Mouse (Mus musculus) urinary bladder, postnatal 10 days (tissue): ENCODE data around the gene Cdkn2aipnl.
A peak's percentile ranks its signal among the peaks of the same experiment; 100 is the strongest.

Experiments
- DNase-seq: peaks from one replicate; pipeline ENCODE4 v3.0.0; 2022; ENCODE audit warnings: low spot score

Cdkn2aipnl gene

DNA sequence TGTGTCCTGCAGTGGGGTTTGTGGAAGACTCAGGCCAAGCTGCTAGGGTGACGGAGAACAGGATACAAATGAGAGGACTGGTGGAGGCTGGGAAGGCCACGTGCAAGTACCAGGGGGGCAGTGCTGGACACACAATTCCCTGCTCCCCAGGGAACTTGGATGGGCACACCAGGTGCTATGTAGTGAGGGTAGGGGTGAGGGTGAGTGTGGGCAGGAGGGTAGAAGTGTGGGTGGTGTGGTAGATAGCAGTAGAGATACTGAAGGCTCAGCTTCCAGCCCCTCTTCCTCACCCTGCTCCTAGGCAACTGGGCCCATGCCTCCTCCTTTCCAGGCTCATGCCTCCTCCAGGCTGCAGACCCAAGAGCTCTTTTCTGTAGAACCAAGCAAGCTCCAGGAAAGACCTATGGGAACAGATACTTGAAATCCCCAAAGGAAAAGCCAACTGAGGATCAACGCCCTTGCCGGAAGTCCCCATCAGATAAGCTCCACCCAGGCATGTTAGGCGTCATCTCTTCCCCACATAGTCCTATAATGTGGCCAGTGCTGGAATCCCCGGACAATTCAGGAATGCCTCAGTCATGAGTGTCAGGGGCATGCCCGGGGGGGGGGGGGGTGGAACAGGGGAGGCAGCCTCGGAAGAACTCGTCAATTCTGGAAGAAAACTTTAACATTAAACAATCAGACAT is 18.2 kb upstream of the Cdkn2aipnl start:
- DNase-seq = no peak

- DNase-seq = no peak
Observed at GRCm38 (mm10) chr11:51949919-51950318, 17.5 kb upstream of the Cdkn2aipnl start.

- no peak for DNase-seq
Observed at GRCm38 (mm10) chr11:51951861-51952420, 15.5 kb upstream of the Cdkn2aipnl start.

- DNase-seq = no peak
Observed at GRCm38 (mm10) chr11:51956112-51956511, 11.3 kb upstream of the Cdkn2aipnl start.

GRCm38 (mm10) chr11:51957760-51958159 is 9.7 kb upstream of the Cdkn2aipnl start:
- DNase-seq = no peak

GRCm38 (mm10) chr11:51959511-51959910 is 8.0 kb upstream of the Cdkn2aipnl start:
- DNase-seq = no peak

GRCm38 (mm10) chr11:51960061-51960460 is 7.4 kb upstream of the Cdkn2aipnl start:
- no peak for DNase-seq

DNA sequence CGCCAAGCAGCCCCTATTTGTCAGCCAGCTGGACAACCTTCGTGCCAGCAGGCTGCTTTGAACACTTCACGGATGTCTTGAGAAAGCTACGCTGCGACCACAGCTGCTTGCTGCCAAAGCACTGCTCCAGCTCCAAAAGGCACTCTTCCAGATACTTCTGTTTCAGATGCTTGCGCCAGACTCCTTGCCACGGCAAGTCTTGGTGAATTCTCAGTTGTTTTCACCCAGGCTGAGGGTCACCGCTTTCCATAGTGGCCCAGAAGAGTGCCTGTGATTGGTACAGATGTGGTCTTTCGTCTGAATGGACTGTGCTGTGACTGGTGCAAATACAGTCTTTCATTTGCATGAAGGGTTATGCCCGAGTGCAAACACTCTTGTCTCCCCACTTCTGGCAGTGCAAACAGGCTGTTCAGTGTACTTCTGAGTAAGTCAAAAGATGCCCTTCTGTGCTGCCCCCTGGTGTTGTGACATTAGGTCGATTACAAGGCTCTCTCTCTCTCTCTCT is 6.4 kb upstream of the Cdkn2aipnl start:
- DNase-seq = no peak

- DNase-seq = no peak
Observed at GRCm38 (mm10) chr11:51961761-51962160, 5.7 kb upstream of the Cdkn2aipnl start.

- DNase-seq = no peak
Observed at GRCm38 (mm10) chr11:51962277-51962676, 5.2 kb upstream of the Cdkn2aipnl start.

DNA sequence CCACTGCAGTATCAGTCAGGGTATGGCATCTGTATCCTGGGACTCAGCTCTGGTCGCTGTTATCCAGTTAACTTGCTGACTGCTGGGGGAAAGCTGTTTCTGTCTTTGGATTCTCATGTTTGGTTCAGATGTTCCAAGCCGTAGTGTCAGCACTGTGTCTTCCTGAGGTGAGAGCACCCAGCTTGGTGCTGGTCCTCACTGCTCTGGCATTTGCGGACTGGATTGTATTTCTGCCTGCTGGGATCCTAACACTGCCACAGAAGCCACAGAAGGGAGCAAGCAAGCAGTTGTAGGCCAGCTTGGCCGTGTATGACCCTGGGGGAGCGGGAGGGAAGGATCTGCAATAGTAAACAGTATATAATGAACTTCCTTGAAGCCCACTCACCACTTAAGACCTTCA is 810 bp upstream of the Cdkn2aipnl start:
- DNase-seq = no peak

DNA sequence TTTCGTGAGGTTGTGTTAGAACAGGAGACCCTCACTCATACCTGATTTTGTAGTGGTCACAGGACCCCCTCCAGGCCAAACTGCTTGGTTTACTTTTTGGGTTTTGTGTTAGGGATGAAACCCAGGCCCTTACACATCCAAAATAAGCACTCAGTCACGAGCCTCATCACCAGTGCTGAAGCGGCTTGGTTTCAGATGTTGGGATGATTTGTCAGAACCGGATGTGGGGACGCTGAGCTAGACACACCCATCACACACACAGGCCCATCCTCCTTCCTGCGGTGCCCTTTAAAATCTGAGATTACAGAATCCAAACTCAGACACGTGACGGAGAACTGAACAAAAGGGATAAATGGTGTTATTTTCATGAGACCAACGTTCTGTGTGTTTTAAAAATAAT is 1.4 kb downstream of the Cdkn2aipnl start:
- DNase-seq = no peak

- DNase-seq = no peak
Observed at GRCm38 (mm10) chr11:51969511-51969910, 2.0 kb downstream of the Cdkn2aipnl start.

- no peak for DNase-seq
Observed at GRCm38 (mm10) chr11:51971644-51972043, 4.2 kb downstream of the Cdkn2aipnl start.

- peak; percentile 13 for DNase-seq
Observed at GRCm38 (mm10) chr11:51999611-52000289, 32.3 kb downstream of the Cdkn2aipnl start.

GRCm38 (mm10) chr11:52000290-52000962 is 33.0 kb downstream of the Cdkn2aipnl start, which contains the start of gene Ube2b:
Gene Ube2b (minus strand): TSS chr11:52000762.
- peak; percentile 82 for DNase-seq

DNA sequence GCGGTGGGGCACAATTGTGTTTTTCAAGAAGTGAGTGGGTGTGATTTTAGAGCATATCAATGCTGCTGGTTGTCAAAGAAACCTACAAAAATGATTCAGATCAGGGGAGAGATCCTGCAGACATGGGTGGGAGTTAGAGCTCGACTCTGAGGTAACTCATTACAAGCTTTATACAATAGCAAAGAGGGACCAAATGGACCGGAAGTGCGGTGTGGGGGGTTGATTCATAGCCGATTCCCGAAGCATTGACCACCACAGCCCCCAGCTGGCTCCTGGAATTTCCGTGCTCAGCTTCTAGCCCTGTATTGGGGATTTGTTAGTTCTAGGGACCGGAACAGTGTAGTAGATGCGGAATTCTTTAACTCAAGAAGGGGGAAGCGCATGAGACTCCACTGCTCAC is 33.9 kb downstream of the Cdkn2aipnl start:
- DNase-seq = no peak

DNA sequence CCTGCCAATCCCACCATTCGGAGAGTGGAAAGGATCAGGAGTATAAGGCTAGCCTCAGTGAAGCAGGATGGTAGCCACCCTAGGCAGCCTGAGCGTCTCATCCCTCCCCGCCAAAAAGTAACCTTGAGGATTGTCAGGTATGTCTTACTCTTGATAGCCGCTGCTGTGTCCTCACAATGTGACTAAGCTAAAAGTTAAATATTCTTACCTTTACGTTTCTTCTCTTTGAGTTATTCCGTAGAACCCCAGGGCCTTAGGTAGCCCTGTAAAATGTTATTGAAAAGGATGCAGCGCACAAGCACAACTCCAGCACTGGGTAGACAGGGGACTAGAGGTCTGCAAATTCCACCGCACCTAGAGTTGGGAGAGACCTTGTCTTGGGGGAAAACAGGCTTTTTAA is 34.4 kb downstream of the Cdkn2aipnl start:
- DNase-seq = no peak

DNA sequence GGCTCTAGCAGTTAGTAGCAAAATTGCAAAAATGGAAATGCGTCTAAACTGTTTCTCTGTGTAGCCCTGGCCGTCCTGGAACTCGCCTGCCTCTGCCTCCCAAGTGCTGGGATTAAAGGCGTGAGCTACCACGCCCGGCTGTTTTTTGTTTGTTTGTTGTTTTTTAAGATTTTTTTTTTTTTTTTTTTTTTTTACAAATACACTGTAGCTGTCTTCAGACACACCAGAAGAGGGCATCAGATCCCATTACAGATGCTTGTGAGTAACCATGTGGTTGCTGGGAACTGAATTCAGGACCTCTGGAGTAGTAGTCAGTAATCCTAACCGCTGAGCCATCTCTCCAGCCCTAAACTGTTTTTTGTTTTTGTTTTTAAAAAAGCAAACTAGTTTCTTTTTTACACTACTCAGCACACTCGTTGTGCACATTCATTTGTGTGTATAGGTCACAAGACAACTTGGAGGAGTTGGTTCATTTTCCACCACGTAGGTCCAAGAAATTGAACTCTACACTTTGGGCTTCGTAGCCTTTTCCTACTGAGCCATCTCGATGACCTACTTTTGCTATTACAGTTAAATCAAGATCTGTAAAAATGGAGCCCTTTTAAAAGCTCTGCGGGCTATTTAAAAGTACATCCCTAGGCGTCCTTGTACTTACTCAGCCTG is 35.5 kb downstream of the Cdkn2aipnl start:
- DNase-seq = no peak

DNA sequence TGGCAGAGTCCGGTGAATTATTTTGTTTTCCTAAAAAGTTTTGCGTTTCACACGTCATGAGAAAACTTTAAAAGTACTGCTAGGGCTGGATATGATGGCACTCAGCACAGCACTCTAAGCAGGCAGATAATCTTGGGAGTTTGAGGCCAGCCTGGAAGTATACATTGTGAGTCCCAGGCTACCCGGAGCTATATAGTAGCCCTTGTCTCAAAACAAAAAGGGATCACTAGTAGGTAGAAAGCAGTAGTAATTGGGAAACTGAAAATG is 36.0 kb downstream of the Cdkn2aipnl start:
- no peak for DNase-seq

DNA sequence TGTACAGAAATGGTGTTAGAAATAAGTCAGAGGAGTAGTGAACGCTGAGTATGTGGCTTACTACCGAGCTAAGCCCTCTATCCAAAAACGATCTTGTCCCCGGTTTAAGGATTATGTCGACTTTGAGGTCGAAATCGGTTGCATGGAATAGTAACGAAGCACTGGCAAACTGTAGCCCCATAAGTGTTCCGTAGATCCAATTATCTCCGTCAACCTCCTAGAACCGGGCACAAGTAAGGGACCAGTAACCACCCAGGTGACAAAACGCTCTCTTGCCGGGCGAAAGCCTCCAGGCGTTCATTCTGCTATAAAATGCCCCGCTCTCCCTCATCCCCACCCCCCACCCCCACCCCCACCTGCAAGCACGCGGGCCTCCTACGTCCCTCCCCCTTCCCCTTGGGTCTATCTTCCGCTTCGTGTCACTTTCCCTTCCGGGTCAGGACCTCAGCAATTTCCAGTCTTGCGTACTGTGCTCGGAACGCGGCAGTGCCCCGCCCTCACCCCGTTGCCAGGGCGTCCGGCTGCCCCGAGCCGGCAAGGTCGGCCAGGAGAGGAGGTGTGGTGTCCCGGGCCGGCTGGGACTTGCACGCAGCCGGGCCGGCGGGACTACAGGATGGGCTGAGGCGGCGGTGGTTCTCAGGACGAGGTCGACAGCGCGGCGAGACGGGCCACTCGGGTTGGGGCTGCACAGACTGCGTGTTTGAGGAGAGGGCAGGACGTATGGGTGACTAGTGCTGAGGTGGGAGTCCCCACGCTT is 36.5 kb downstream of the Cdkn2aipnl start, which contains the start of gene Cdkl3:
Gene Cdkl3, plus strand, starts transcription at position 450 of the 757 bp plus-strand sequence.
- DNase-seq = peak; percentile 79
